Mouse (Mus musculus) midbrain, embryonic 11.5 days (tissue): ENCODE results near the gene Hdc. TPM values are rescaled to one million over a fixed set of nuclear protein-coding genes. Genes with fewer than 3 reads are reported as not detected.
"Not testable (repeated sequence)": the region's sequence is repeated elsewhere in the genome, so short reads cannot be mapped to it uniquely, and the experiment has no call there.

Source experiments
- ATAC-seq: fragments of 200-750 bp; cut with Nextera tagmentation; 2 replicates; pipeline ENCODE4 v1.8.0; 2017; ENCODE audit warnings: moderate TSS enrichment, moderate library complexity; ENCODE audit not compliant: low FRiP score
- DNase-seq: peaks from one replicate; pipeline ENCODE4 v3.0.0; 2015; ENCODE audit warnings: low spot score; ENCODE audit errors: missing footprints
- H3K27ac ChIP-seq: fragments of 300-500 bp; sonication (generic); 2 replicates; pipeline ENCODE4 v1.5.1; 2014; ENCODE audit warnings: low read depth, low read length
- H3K27me3 ChIP-seq: fragments of 300-500 bp; sonication (generic); 2 replicates; pipeline ENCODE4 v1.6.1; 2014; ENCODE audit warnings: mild to moderate bottlenecking, low read length, moderate library complexity, mixed read lengths; ENCODE audit not compliant: control insufficient read depth, insufficient read depth
- H3K36me3 ChIP-seq: fragments of 300-500 bp; sonication (generic); 2 replicates; pipeline ENCODE4 v1.6.1; 2014; ENCODE audit warnings: mild to moderate bottlenecking, low read length, moderate library complexity, mixed read lengths; ENCODE audit not compliant: control insufficient read depth, insufficient read depth
- H3K4me1 ChIP-seq: fragments of 300-500 bp; sonication (generic); 2 replicates; pipeline ENCODE4 v1.6.1; 2014; ENCODE audit warnings: low read length; ENCODE audit not compliant: control insufficient read depth, insufficient read depth
- H3K4me2 ChIP-seq: fragments of 300-500 bp; sonication (generic); 2 replicates; pipeline ENCODE4 v1.6.1; 2014; ENCODE audit warnings: mild to moderate bottlenecking, moderate library complexity
- H3K4me3 ChIP-seq: fragments of 300-500 bp; sonication (generic); 2 replicates; pipeline ENCODE4 v1.5.1; 2014; ENCODE audit warnings: low read depth, low read length
- H3K9ac ChIP-seq: fragments of 300-500 bp; sonication (generic); 2 replicates; pipeline ENCODE4 v1.6.1; 2014; ENCODE audit warnings: low read length
- H3K9me3 ChIP-seq: fragments of 300-500 bp; sonication (generic); 2 replicates; pipeline ENCODE4 v1.6.1; 2016; ENCODE audit warnings: low read length; ENCODE audit not compliant: control insufficient read depth
- WGBS: fragments of 180-500 bp; shearing (Covaris S2); extraction: QIAGEN DNeasy Blood & Tissue Kit; methylation state at CpG from one replicate; pipeline ENCODE4 v1.1.7; 2014; 5-methylcytosine and 5-hydroxymethylcytosine counted together
- polyA plus RNA-seq: library from polyadenylated mRNA; unstranded; fragments of >200 nt; fragmentation: Nextera tagmentation; extraction: Ambion mirVana; gene quantifications from 2 replicates; pipeline ENCODE4 v1.2.1, GENCODE M21; 2014

The Hdc gene
- polyA plus RNA-seq, 1 experiment from 2014 or later: 0.42 TPM

DNA sequence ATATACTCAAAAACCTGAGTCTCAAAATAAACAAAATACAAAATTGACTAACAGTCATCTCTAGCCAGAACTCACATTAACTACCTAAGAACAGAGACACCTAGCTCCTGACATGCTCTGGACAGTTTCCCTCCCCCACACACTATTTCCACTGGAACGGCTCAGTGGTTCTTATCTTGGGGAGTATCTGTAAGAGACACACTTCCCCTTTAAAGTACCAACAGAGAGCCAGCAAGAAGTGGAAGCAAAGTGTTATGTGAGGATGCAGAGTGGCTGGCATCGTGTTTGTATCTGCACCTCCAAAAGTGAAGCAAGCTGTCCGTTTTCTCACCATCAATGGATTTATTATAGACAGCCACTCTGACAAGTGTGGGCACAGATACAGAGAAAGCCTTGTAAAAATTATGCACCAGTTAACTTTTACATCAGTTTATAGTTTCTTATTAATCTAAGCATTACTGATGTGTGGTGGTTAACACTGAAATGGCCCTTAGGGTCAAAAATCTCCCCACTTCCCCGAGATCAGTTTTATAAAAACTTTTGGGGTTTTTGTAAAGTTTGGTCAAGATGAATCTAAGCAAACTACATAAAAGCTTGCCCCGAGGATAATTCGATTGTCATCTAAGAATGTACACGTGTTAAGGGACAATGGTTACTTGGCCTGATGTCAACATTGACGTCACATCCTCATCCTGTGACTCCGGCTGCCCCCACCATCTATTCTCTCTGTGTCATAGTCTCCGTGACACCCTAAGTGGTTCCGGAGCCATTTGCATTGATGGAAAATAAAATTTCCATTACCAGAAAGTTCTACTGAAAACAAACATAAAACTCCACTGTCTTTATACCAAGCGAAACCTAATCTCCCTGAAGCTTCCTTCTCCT lies 17.1 kb upstream of the Hdc start:
- H3K27ac ChIP-seq: no peak overlapping the region
- 85% methylated on average over 12 of the region's 12 CpGs for whole genome bisulfite sequencing
- peaks cover 10% of the 10 kb centered on the region; the same call in 1 of the 2 replicates for H3K36me3 ChIP-seq
- H3K9me3 ChIP-seq: no peaks in the 10 kb centered on the region
- H3K4me3 ChIP-seq: no peak overlapping the region
- H3K4me1 ChIP-seq: no peaks in the 10 kb centered on the region
- no peaks in the 10 kb centered on the region for H3K27me3 ChIP-seq
- DNase-seq (no peak), ATAC-seq (no peak)
- no peak overlapping the region for H3K9ac ChIP-seq
- no peak overlapping the region for H3K4me2 ChIP-seq

DNA sequence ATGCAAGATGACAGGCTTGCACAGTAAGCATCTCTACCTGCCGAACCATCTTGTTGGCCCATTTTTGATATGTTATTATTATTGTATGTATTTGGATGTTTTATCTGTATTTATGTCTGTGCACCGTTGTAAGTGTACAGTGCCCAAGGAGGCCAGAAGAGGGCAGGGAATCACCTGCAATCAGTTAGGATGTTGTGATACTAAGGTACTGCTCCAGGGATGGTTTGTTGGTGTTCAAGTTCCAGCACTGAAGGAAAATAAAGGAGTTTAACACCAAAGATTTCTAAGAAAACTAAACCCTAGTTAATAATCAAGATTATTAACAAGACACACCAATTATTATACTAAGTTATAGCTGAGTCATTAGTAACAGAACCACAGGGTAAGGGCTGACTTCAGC lies 14.1 kb upstream of the Hdc start:
- H3K9me3 ChIP-seq: no peaks in the 10 kb centered on the region
- H3K4me3 ChIP-seq: no peak overlapping the region
- H3K9ac ChIP-seq: no peak overlapping the region
- H3K36me3 ChIP-seq: no peaks in the 10 kb centered on the region; the same call in 1 of the 2 replicates
- ATAC-seq (no peak), DNase-seq (no peak)
- H3K4me2 ChIP-seq: no peak overlapping the region
- no peak overlapping the region for H3K27ac ChIP-seq
- no peaks in the 10 kb centered on the region for H3K4me1 ChIP-seq
- H3K27me3 ChIP-seq: no peaks in the 10 kb centered on the region
- WGBS: 95% methylated on average over 2 of the region's 2 CpGs

DNA sequence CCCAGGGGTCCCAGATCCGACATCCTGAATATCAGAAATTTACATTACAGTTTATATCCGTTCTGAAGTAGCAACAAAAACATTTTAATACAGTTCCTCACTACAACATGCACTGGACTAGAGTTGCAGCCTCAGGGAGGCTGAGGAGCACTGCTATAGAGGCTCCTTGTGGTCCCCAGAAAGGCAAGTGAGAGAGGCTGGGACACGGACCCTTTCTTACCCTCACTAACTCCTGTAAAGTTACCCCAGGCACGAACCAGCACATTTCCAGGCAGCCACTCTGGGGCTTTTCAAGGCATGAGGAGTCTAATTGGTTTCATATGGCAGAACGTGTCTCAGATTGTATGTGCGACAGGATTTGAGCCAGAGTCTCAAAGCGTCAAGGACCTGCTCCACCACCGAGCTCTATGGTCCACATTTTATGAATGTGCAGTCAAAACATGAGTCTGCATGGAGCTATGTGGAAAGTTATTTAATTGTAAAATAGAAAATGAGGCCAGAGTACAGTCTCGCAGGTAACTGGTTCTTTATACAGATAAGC lies 9.4 kb upstream of the Hdc start:
- ATAC-seq (no peak), DNase-seq (no peak)
- WGBS: 91% methylated on average over 9 of the region's 9 CpGs
- no peak overlapping the region for H3K4me2 ChIP-seq
- no peak overlapping the region for H3K4me3 ChIP-seq
- no peaks in the 10 kb centered on the region for H3K9me3 ChIP-seq
- H3K9ac ChIP-seq: no peak overlapping the region
- H3K36me3 ChIP-seq: no peaks in the 10 kb centered on the region; the same call in 1 of the 2 replicates
- no peaks in the 10 kb centered on the region for H3K27me3 ChIP-seq
- no peak overlapping the region for H3K27ac ChIP-seq
- H3K4me1 ChIP-seq: no peaks in the 10 kb centered on the region

DNA sequence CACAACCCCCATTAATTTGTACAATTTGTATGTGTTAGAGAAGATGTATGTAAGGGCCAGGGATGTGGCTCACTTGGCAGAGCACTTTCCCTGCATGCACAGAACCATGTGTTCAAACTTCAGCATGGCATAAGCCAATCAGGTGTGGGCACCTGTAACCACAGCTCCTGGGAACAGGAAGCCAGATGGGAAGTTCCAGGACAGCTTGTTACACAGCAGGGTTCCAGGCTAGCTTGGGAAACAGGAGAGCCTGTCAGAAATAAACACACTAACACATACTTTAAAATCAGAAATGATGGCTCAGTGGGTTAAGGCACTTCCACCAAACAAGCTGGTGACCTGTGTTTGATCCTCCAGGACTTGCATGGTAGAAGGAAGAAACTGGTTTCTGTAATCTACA lies 4.0 kb upstream of the Hdc start:
- DNase-seq (no peak), ATAC-seq (no peak)
- Histone ChIP-seq H3K9me3 (no peaks in the 10 kb centered on the region), H3K36me3 (no peaks in the 10 kb centered on the region), H3K4me2 (no peak overlapping the region), H3K9ac (no peak overlapping the region), H3K27me3 (no peaks in the 10 kb centered on the region), H3K4me3 (no peak overlapping the region), H3K4me1 (no peaks in the 10 kb centered on the region), H3K27ac (no peak overlapping the region)

GRCm38 (mm10) chr2:126622455-126622854 lies 3.4 kb upstream of the Hdc start:
- no peaks in the 10 kb centered on the region for H3K36me3 ChIP-seq
- ATAC-seq (no peak), DNase-seq (no peak)
- no peak overlapping the region for H3K27ac ChIP-seq
- H3K4me2 ChIP-seq: no peak overlapping the region
- H3K9me3 ChIP-seq: no peaks in the 10 kb centered on the region
- 83% methylated on average over 2 of the region's 2 CpGs for WGBS
- H3K27me3 ChIP-seq: no peaks in the 10 kb centered on the region
- no peak overlapping the region for H3K9ac ChIP-seq
- H3K4me3 ChIP-seq: no peak overlapping the region
- no peaks in the 10 kb centered on the region for H3K4me1 ChIP-seq

GRCm38 (mm10) chr2:126618470-126619179 lies 474 bp downstream of the Hdc start:
- Histone ChIP-seq H3K36me3 (no peaks in the 10 kb centered on the region), H3K4me2 (no peak overlapping the region), H3K9me3 (no peaks in the 10 kb centered on the region), H3K4me1 (no peaks in the 10 kb centered on the region), H3K9ac (no peak overlapping the region), H3K4me3 (no peak overlapping the region), H3K27me3 (no peaks in the 10 kb centered on the region), H3K27ac (no peak overlapping the region)
- no peak for ATAC-seq
- WGBS: 23% methylated on average over 8 of the region's 8 CpGs
- peak; percentile 85 for DNase-seq

- no peak for DNase-seq
- Histone ChIP-seq H3K9me3 (no peaks in the 10 kb centered on the region), H3K27me3 (no peaks in the 10 kb centered on the region), H3K27ac (no peak overlapping the region), H3K9ac (no peak overlapping the region), H3K4me1 (no peaks in the 10 kb centered on the region), H3K4me2 (no peak overlapping the region), H3K4me3 (no peak overlapping the region), H3K36me3 (no peaks in the 10 kb centered on the region)
- no peak for ATAC-seq
- 96% methylated on average over 3 of the region's 3 CpGs for WGBS
Observed at GRCm38 (mm10) chr2:126615355-126615754, 3.7 kb downstream of the Hdc start.

GRCm38 (mm10) chr2:126609600-126609999 lies 9.5 kb downstream of the Hdc start:
- ATAC-seq: not testable (repeated sequence)

More at GRCm38 (mm10) chr2:126609600-126609999, 9.5 kb downstream of the Hdc start:
- H3K9me3 ChIP-seq, H3K9ac ChIP-seq, H3K27ac ChIP-seq, H3K27me3 ChIP-seq, H3K36me3 ChIP-seq, H3K4me3 ChIP-seq, DNase-seq, H3K4me2 ChIP-seq, H3K4me1 ChIP-seq: not testable (repeated sequence)
- 77% methylated on average over 12 of the region's 12 CpGs for WGBS
